Mouse (Mus musculus) kidney, adult 2 months (tissue): ENCODE data around the gene Tmem108.

ENCODE experiments used
- CTCF ChIP-seq: fragments of 200-500 bp; conservative IDR thresholded peaks from 2 replicates; pipeline ENCODE4 v1.5.1; 2011; ENCODE audit warnings: low read depth, mild to moderate bottlenecking, control low read depth, low read length, moderate library complexity, mixed read lengths; ENCODE audit not compliant: insufficient read depth, insufficient read length
- POLR2A ChIP-seq: fragments of 200-500 bp; IDR thresholded peaks from one replicate; pipeline ENCODE4 v1.6.1; 2011; ENCODE audit warnings: low read depth, low read length, control low read depth

DNA sequence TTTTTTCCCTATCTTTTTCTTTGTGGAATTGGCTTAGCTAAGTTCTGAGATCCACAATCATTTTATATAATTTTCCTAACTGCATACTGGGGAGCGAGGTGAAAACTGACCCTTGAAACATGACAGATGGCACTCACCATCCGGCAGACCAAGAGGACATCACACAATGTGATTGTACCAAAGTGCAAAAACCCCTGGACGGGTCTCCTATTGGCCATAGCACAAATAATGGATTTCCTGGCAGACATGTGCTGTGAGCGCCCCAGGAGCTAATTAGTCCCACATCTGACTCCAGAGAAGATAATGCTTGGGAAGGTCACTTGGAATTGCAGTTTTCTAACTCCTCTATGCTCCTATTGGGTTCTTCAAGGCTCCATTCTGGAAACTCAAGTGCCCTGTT, 183.9 kb downstream of the Tmem108 start:
- no peak for TF ChIP-seq CTCF
- no peak for TF ChIP-seq POLR2A
